Mouse (Mus musculus): ENCODE measurements around the gene Pecam1.
"Not testable (repeated sequence)": the region's sequence is repeated elsewhere in the genome, so short reads cannot be mapped to it uniquely, and the experiment has no call there.

Pecam1 gene

DNA sequence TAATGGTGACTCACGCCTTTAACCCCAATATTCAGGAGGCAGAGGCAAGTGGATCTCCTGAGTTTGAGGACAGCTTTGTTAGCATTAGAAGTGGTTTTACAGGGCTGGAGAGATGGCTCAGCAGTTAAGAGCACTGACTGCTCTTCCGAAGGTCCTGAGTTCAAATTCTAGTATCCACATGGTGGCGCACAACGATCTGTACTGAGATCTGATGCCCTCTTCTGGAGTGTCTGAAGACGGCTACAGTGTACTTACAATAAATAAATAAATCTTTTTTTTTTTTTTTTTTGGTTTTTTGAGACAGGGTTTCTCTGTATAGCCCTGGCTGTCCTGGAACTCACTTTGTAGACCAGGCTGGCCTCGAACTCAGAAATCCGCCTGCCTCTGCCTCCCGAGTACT, 9.7 kb downstream of the Pecam1 start:
- in situ Hi-C loops (cut with MboI; ENCODE audit: unreplicated experiment in 2 of 2): loop anchor here (5.0 to 10.0 kb wide), 3 partner anchors 37 to 316 kb away; partner anchors contain the start of gene Polg2 (in 1 of the 2)

DNA sequence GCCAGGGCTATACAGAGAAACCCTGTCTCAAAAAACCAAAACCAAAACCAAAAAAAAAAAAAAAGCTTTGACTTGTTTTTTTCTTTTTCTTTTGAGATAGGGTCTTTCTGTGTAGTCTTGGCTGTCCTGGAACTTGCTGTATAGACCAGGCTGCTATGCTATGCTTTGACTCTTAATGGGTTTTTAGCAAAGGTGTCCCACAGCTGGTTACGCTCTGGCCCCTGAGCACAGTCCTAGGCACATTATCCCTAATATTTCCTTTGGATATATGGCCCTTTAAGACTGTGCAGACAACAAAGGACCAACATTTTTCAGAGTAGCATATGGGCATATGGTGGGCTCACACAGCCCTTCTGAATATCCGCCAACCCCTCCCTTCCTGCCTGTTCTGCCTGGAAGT, 11.3 kb downstream of the Pecam1 start:
- in situ Hi-C loops (cut with MboI; ENCODE audit: unreplicated experiment in 2 of 2): loop anchor here in 1 of 2 experiments (10.0 kb wide), 1 partner anchor 324 kb away; no protein-coding TSS in a partner anchor

DNA sequence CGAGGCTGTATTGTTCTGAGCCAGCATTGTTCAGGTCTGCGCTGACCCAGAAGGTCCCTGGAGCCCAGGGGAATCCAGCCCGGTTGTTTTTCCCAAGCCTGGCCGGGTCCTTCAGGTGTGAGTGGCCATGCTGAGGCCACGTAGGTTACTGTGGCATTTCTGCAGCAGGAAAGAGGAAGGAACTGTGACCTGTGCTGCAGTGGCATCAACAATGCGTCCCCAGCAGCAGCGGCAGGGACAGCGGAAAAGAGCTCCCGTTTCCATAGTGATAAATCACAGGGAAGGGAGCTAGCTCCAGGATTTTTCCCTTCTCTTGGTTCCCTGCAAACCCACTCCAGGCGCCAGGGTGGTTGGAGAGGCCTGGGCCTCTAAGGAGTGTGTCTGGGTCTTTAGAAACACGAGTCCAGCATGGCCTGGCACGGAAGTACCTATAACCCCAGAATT, 13.2 kb downstream of the Pecam1 start:
- in situ Hi-C loops (cut with MboI; ENCODE audit: unreplicated experiment in 2 of 2): loop anchor here in 1 of 2 experiments (10.0 kb wide), 1 partner anchor 322 kb away; no protein-coding TSS in a partner anchor

DNA sequence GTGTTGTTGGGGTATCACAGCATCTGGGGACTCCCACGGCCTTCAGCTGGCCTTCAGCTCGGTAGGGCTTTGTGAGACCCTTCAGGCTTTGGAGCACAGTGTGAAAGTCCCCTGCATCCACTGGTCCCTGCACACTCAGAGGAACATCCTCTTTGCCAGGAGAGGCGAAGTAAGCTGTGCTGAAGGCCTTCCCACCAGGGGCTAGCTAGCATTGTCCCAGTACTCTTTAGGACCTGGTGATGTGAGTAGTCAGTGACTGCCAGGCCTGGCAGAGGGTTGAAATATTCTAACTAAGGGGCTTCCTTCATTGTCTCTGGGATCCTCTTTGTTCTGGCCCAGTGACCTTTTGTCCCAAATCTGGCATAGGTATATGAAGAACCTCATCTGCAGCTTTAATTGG, 13.8 kb downstream of the Pecam1 start:
- in situ Hi-C loops (cut with MboI; ENCODE audit: unreplicated experiment in 2 of 2): loop anchor here in 1 of 2 experiments (10.0 kb wide), 1 partner anchor 322 kb away; no protein-coding TSS in a partner anchor

DNA sequence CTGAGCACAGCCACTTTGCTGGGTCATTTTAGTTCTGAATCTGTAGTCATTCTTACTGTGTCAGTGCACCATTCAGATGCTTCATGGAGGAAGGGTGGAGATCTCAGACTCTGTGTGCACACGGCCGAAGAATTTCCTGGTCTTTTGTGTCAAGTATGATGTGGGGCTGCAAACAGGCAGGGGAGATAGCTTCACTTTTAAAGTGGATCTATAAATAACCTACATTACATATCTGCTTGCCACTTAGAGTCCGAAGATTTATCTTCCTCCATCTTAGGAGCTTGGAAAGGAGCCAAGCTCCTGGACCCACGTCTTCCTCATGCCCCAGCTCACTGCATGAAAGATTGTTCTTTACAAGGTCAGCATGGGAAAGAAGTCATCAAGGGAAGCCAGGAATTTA, 19.7 kb downstream of the Pecam1 start:
- in situ Hi-C loops (cut with MboI; ENCODE audit: unreplicated experiment in 2 of 2): loop anchor here in 1 of 2 experiments (10.0 kb wide), 1 partner anchor 316 kb away; no protein-coding TSS in a partner anchor

DNA sequence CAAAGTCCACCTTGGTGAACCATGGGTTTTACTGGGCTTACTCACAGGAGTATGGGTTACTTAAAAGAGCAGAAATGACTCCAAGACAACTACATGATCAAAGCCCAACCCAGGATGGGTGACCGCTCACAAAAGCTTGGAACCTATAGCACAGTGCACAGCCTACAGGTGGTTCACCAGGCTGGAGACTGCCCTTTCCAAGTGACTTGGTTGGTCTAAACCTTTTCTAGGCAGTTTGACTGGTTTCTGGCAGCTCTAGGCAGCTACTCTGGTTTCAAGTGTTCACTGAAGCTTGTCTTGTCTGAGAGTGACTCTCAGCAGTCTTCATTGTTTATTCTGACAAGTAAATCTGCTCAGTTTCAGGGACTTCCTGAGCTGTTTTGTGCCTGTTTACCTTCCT, 20.8 kb downstream of the Pecam1 start:
- in situ Hi-C loops (cut with MboI; ENCODE audit: unreplicated experiment in 2 of 2): loop anchor here in 1 of 2 experiments (10.0 kb wide), 1 partner anchor 315 kb away; no protein-coding TSS in a partner anchor

DNA sequence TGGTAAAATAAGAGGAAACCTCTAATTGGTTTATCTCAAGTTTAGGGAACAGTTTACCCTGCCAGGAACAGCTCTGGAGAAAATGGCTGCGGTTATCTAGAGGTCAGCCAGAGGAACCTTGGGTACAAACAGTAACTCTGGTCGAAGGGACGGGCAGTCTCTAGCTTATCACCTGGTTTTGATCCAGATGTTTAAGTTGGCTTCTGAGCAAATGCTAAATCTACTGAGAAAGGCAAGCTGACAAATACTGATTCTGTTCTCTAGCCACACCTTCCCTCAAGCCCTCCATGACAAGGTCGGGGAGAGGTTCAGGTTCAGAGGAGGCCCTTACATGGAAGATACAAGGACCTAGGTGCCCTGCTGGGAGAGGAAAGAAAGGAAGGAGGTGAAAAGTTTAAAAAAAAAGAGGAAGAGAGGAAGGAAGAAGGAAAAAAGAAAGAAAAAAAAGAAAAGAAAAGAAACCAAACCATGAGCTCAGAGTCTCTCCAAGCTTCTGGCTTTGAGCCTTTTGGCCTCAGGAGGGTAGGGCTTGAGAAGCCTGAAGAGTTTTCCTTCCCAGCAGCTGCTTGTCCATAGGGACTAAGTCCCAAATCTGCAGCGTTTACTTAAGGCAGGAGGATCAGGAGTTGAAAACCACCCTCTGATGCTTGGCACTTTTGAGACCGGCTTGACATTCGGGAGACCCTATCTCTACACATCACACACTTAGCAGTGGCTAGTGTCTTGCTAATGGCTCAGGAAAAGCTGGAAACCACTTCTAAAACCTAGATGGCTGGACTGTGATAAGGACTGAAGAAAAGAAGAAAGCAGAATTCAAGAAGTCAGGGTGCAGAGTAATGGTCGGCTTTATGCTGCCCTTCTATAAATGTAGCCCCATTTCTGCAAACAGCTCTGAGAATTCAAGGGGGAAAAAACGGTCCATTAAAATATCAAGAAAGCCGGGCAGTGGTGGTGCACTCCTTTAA, 21.7 kb downstream of the Pecam1 start:
- in situ Hi-C loops (cut with MboI; ENCODE audit: unreplicated experiment in 2 of 2): no loop called here

DNA sequence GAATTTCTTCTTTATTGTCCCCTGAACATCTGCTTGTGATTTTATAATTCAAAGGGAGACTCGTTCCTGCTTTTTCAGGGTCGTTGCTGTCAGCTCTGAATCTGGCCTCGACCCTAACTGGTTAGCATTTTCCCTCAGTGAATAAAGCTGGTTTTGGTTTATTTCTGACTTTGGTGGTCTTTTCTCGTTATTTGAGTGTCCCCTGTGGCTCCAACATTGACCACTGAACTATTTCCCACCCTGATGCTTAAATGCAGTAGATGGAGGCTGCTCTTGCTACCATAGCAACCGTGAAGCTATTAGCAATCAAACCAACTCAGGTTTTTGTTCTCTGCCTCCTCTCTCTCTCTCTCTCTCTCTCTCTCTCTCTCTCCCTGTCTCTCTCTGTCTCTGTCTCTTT, 22.5 kb downstream of the Pecam1 start:
- in situ Hi-C loops (cut with MboI; ENCODE audit: unreplicated experiment in 2 of 2): no loop called here

DNA sequence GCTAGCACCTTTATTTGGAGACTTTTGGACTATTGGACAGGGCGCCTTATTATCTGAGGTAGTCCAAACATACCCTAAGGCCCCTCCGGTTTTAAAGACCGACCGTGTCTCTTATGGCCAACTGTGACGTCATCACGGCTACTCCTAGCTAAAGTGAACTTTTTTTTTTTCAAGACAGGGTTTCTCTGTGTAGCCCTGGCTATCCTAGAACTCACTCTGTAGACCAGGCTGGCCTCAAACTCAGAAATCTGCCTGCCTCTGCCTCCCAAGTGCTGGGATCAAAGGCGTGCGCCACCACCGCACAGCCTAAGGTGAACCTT, 25.6 kb downstream of the Pecam1 start:
- in situ Hi-C loops (cut with MboI; ENCODE audit: unreplicated experiment in 2 of 2): not testable (repeated sequence)

DNA sequence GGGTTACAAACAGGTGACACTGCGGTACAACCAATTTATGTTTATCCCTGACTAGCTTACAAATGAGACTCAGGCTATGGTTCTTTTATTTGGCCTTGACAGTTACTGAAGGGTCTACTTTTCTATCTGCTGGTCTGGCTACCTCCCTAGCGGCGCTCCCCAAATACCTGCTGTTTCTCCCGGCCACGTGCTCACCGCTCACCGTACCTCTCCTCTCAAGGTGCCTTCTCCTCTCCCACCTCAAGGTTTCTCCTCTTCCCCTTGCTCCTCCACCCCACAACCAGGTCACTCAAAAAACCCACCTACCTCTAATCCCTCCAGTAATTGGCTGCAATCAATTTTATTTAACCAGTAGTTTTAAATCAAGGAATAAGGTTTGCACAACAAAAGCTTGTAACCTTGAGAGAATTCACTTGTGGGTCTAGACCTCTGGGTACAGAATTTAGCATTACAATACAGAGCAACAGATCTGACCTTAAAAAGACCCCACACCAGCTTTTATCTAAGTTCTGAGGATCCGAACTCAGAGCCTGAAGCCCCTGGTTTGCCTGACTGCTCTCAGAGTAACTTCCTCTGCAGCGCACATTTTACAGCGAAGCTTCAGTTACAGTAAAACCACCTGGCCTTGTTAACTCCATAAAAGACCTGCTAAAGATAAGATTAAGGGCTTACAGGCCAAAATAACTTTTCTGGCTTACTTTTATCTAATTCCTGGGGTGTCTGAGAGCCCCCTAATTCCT, 26.1 kb downstream of the Pecam1 start:
- in situ Hi-C loops (cut with MboI; ENCODE audit: unreplicated experiment in 2 of 2): no loop called here

DNA sequence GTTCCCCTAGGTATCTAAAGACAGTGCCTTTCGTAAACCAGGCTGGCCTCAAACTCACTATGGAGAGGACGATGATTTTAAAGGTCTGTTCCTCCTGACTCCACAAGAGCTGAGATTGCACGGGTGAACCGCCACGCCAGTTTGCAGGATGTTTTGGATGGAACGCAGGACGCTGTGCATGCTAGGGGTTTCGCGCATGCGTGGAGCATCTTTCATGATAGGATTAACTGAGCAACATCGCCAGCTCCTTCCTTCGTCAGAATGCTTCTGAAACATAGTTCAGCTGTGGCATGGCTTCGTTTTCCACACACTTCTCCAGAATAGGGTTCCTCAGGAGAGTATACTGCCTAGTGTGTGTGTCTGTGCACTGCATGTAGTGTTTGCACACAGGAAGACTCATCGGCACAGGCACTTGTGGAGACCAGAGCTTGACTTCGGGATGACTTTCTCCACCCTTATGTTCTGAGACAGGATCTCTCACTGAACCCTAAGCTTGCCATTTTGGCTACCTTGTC, 26.8 kb downstream of the Pecam1 start:
- in situ Hi-C loops (cut with MboI; ENCODE audit: unreplicated experiment in 2 of 2): no loop called here

DNA sequence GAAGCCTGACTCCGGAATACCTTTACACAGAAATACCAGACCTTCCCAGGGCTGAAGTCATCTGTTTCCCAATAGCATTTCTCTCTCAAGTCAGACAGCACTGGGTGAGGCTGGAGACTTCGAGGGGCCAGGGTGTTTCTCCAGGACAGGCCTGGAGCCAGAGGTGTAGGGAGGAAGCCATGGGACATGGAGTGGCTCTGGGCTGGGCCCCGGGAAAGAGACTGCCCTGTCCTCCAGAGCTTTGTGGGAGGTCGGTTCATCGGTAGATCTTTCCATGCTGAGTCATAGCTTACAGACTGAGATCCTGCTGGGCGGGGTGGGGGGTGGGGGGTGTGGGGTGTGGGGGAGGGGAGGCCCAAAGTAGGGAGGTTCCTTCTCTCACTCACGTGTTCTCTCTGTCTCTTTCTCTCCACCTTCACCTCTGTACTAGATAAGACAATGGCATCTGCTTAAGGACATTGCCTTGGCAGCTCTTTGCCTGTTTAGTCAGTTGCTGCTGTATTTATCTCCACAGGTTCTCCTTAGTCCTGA, 27.5 kb downstream of the Pecam1 start:
- in situ Hi-C loops (cut with MboI; ENCODE audit: unreplicated experiment in 2 of 2): no loop called here

DNA sequence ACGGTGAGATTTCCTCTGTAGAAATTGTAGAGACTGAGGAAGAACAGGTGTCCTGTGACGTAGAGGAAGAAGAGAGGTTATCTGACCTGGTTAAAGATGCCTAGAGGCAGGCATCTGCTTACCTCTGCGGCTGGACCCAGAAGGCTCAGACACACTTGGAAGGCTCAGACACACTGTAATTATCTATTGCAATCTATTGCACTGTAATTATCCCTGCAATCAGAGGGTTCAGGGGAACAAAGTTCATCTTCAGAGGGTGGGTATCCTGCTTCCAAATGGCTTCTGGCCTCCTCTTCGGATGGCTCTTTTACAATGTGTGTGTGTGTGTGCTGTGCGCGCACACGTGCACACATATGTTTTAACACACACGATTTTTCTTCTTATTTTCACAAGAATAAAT, 30.0 kb downstream of the Pecam1 start:
- in situ Hi-C loops (cut with MboI; ENCODE audit: unreplicated experiment in 2 of 2): no loop called here

DNA sequence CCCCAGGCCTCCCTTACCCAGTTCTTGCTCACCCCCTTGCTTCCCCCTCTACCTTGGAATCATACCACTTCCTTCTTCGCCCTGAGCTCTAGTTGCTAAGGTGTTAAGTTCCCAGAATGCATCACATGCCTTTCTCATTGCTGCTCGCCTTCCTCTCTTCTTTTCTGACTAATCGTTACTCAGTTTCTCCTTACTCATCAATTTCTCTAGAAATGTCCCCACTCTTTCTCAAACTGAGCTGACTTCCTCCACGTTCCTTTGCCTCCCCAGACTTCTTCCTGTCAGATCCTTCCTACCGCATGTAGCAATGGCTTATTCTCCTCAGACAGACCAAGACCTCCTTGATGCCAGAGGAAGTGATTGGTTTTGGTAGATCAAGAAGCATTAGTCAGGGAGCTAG, 33.9 kb downstream of the Pecam1 start:
- in situ Hi-C loops (cut with MboI; ENCODE audit: unreplicated experiment in 2 of 2): no loop called here

DNA sequence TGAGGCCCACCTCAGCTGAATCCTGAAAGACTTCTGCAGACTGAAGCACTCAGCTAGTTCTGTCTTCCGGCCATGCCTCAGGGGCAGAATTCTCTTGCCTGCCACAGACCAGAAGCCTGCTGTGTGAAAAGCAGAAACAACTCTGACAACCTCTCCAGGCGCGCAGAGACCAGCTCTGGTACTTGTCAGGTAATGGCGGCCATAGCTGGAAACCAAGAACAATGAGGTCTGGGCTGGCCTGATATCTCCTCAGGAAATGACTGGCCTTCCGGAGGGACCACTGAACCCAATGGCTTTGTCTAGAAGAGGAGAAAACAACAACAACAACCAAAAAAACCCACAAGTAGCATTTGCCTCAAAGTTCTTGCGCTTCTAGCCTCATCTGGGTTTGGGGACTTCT, 35.4 kb downstream of the Pecam1 start:
- in situ Hi-C loops (cut with MboI; ENCODE audit: unreplicated experiment in 2 of 2): no loop called here

DNA sequence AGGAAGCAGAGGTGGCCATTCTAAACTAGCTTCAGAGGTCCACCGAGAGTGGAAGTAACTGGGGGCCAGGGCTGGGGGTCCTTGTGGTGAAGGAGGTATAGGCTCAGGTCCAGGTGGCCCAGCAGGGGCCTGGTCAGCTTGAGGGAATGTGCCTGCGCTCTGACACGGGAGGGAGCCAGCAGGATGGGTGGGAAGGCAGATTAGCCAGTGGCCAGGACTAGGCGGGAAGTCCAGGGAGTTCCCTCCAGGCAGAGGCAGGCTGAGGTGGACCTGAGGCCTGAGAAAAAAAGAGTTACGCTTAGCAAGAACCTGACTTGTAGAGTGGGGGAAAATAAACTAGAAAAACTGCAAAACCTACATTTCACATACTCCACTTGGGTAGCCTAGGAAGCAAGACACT, 39.6 kb downstream of the Pecam1 start:
- in situ Hi-C loops (cut with MboI; ENCODE audit: unreplicated experiment in 2 of 2): no loop called here

DNA sequence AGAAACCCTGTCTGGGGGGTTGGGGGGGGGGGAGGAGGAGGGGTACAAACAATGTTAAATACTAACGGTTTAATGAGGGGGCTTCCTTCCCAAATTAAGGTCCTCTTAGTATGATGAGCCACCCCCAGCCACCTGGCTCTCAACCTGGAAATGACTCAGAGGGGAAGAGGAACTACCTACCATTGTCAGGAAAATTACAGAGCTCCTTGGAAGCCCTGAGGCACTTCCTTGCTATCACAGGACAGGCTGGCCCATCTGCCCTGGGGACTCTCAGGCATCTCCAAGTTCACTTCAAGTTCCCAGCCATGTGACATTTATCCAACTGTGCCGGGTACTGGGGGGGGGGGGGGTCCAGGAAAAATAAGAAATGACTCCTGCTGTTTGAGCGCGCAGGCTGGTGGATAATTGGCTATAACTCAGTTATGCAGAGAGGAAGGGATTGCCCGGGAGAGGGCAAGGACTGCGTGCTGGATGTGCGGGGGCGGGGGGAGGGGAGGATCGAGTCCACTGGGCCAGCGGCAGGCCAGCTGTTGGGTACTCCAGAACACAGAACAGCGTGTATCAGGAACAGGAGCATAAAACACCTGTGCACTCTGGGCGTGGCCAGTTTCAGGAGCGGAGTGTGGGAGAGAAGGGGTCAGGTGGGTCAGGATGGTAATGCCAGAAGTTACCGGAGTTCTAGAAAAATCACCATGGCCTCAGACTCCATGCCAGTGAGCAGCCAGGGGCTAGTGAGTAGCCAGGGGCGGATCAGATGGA, 41.0 kb downstream of the Pecam1 start:
- in situ Hi-C loops (cut with MboI; ENCODE audit: unreplicated experiment in 2 of 2): no loop called here

DNA sequence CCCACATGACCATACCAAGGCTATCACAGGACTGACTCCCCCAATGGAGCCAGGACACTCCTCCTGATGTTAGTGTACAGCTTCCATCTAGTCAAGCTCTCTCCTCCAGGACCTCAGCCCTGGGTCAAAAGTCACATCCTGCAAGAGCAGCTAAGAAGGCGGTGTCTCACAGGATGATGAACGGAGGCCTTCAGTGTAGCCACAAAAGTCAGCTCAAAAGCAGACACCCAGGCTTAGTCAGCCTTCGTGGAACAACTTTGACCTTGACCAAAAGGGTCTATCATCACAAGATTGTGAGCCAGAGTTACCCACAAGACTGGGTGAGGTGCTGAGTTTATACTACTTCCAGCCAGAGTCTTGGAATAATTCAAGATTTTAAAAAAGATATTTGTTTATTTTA, 42.6 kb downstream of the Pecam1 start:
- in situ Hi-C loops (cut with MboI; ENCODE audit: unreplicated experiment in 2 of 2): no loop called here

DNA sequence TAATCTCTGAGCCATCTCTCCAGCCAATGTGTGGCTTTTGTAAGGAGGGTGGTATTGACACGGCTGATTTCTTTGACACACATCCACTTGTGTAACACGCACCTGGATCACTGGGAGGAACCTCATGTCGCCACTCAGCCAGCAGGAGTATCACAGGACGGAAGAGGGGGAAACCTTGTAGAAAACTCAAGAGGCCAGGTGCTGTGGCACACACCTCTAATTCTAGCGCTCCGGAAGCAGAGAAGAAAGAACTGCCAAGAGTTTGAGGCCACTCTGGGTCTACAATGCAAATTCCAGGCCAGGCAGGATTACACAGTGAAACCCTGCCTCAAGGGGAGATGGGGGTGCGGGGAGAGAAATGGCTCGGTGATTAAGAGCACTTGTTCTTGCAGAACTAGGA, 43.3 kb downstream of the Pecam1 start:
- in situ Hi-C loops (cut with MboI; ENCODE audit: unreplicated experiment in 2 of 2): no loop called here

DNA sequence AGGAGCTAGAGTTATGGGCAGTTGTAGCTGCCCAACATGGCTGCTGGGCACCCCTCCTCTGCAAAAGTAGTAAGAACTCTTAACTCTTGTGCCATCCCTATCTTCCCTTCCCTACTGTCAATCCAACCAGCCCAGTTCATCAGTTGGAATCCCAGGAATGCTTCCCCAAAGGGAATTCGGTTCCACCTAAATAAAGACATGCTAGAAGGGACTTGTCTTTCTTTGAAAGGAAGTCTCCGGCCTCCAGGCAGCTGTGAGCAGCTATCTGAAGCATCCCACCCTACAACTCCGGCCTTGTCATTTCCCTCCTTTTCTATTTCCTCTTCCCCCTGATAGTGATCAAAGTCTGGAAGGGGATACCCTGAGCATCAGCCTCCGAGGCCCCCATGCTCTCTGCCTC, 44.2 kb downstream of the Pecam1 start:
- in situ Hi-C loops (cut with MboI; ENCODE audit: unreplicated experiment in 2 of 2): no loop called here
